Mouse (Mus musculus): ENCODE data around the gene Tysnd1.

Gene Tysnd1

GRCm38 (mm10) chr10:61734377-61734776 lies 39.1 kb downstream of the Tysnd1 start:
- in situ Hi-C loops (cut with MseI, MboI): no loop called here

DNA sequence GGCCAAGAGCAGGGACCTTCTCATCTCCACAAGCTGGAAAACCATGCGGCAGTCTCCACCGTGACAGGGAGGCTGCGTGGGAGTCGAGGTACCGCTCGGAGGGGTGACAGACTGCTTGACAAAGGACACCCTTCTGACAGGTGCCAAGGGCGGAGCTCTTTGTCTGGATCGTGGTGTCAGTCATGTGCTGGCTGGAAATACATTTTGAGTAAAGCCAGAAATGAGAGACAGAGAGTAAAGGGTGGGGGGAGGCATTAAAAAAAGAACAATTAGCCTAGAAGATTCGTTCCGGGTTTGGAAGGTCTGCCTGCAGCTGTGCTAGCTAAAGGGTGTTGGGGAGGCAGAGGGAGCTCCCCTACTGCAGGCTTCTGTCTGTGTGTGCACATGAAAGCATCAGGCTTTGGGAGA lies 41.4 kb downstream of the Tysnd1 start:
- in situ Hi-C loops (cut with MseI, MboI): no loop called here

- in situ Hi-C loops (cut with MseI, MboI): no loop called here
Measured at GRCm38 (mm10) chr10:61737537-61737936, 42.2 kb downstream of the Tysnd1 start.

DNA sequence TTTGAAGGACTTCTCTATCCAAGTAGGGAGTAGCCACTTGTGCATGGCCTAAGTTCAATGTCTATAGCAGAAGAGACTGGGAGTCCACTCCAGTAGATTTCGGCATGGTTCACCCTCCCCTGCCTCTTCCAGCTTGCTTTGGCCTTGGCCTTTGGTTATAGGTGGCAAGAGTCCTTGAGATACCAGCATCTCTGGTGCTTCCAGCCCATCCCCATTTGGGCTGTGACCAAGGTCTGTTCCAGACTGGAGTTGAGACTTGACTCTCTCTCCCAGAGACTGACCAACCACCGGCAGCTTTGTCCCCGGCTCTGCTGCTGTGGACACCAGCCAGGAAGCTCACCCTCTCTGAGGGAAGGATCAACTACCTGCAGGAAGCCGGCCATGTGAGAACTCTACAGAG lies 42.8 kb downstream of the Tysnd1 start:
- in situ Hi-C loops (cut with MseI, MboI): no loop called here

DNA sequence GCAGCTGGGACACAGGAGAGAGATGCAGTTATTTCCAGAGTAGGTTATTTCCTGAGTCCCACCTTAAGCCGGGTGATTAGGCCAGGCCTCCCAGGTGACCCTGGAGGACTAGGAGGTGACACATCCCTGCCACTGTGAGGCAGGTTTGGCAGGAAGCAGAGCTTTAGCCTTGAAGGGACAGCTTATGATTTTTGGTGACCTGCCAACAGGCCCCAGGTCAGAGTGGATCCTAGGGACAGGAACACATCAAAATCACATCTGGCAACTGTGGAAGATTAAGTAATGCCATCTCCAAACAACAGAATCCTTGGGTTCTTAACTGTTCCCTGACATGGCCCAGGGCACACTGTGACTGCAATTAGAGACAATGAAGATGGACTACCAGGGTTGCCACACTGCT lies 46.0 kb downstream of the Tysnd1 start:
- in situ Hi-C loops (cut with MseI, MboI): no loop called here

DNA sequence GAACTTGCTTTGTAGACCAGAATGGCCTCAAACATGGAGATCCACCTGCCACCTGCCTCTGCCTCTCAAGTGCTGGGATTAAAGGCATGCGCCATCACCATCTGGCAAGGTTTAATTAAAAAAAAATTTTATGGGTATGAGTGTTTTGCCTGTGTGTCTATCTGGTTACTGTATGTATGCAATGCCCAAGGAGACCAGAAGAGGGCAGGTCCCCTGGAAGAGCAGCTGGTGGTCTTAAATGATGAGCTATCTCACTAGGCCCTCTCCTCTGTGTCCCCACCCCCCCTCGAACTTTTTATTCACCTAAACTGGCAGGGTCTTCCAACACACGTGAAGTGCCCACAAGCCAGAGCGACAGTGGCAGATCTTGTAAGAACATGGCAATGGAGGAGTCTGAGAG lies 46.6 kb downstream of the Tysnd1 start:
- in situ Hi-C loops (cut with MseI, MboI): no loop called here

GRCm38 (mm10) chr10:61742336-61742735 lies 47.0 kb downstream of the Tysnd1 start:
- in situ Hi-C loops (cut with MseI, MboI): no loop called here

- in situ Hi-C loops (cut with MseI, MboI): no loop called here
Measured at GRCm38 (mm10) chr10:61745133-61745532, 49.8 kb downstream of the Tysnd1 start.

DNA sequence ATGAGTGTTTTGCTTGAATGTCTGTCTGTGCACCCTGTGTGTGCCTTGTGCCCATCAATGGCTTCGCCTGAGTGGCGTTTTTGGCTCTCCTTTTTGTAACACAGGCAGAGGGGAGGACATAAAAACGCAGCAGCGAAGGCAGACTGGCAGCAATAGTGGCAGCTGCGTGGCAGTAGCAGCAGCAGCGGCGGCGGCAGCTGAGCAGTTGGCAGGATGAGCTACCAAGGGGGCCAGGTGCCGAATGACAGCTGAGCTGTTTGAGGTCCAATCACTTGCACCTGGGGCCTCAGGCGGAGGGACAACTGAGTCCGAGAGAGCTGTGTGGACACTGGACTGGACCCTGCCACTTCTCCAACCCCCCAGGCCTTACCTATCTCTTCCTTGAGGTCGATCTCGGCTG lies 52.0 kb downstream of the Tysnd1 start:
- in situ Hi-C loops (cut with MseI, MboI): no loop called here

DNA sequence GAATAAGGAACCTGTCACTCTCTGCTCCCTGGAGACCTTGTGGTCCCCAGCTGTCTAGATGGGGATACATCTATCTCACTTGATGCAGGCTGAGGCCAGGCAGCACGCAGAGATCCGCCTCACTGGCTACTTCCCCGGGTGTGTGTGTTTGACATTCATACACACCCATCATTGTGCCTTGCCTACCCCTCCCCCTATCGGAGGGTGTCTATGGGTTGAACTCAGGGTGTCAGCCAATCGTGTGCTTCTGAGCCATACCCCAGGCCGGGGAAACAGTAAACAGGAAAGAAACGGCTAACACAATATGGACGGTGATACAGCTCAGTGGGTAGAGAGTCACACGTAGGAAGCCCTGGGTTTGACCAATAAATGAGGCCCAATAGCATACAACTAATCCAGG lies 54.7 kb downstream of the Tysnd1 start:
- in situ Hi-C loops (cut with MseI, MboI): no loop called here

- in situ Hi-C loops (cut with MseI, MboI): no loop called here
Measured at GRCm38 (mm10) chr10:61751534-61752219, 56.4 kb downstream of the Tysnd1 start.

Measured in mouse trophoblast stem cell (cell line).